Mouse (Mus musculus) cortical plate, adult 2 months (tissue): ENCODE data around the gene Jag2.

Source experiments
- CTCF ChIP-seq: fragments of 200-500 bp; IDR thresholded peaks from 2 replicates; pipeline ENCODE4 v1.5.1; 2011; ENCODE audit warnings: mild to moderate bottlenecking, control low read depth, low read length; ENCODE audit not compliant: insufficient read depth; ENCODE audit errors: extremely low read depth
- POLR2A ChIP-seq: fragments of 200-500 bp; IDR thresholded peaks from 2 replicates; pipeline ENCODE4 v1.6.1; 2011; ENCODE audit warnings: mild to moderate bottlenecking, low read length, control low read depth; ENCODE audit not compliant: insufficient read depth; ENCODE audit errors: extremely low read depth

- TF ChIP-seq CTCF: peak; percentile 82
- TF ChIP-seq POLR2A: no peak
These were observed 26.2 kb upstream of the Jag2 start for GRCm38 (mm10) chr12:112955800-112956199.
